Mouse (Mus musculus): ENCODE results near the gene Pusl1. TPM values are rescaled to one million over a fixed set of nuclear protein-coding genes. Genes with fewer than 3 reads are reported as not detected.

Gene Pusl1
- total RNA-seq (2021), result 10 to 100 TPM; 12.8 to 13.8 TPM

DNA sequence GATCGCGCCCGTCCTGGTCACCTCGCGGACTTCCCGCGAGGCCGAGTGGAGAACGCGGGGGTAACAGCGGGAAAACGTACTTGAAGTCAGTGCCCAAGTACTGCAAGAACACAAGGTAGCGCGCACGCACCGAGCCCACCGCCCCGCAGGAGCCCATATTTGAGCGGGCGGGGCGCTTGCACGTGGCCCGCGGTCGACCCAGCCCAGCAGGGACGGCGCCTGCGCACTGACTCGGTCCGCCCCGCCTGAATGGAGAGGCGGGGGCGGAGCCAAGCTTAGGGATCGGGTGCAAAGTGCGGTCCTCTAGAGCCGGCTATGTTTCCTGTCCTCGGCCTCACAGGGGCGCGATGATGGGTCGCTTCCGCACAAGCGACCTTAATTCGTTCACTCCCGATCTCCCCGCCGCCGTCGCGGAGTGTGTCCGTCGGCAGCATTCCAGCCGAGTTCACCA is at the start of gene Pusl1, which contains the start of gene Acap3:
Pusl1 (minus strand) TSS at position 231 of the 451 bp plus-strand sequence.
Acap3 (plus strand) TSS at position 272 of the 451 bp plus-strand sequence.
- DNase-seq (ENCODE audit: low spot score), result peak; percentile 90
- intact Hi-C loops (cut with DNase I), result loop anchor here (2.0 to 5.0 kb wide), 2 partner anchors 49 to 59 kb away; partner anchors contain the start of gene Aurkaip1

DNA sequence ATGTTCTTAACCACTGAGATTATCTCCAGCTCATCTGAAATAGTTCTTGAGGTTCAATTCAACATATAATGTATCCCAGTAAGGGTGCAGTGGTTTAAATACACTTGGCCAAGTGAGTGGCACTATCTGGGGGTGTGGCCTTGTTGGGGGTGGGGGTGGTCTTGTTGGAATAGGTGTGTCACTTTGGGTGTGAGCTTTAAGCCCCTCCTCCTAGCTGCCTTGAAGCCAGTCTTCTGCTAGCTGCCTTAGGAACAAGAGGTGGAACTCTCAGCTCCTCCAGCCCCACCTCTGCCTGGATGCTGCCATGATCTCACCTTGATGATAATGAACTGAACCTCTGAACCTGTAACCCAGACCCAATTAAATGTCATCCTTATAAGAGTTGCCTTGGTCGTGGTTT is 40.5 kb upstream of the Pusl1 start:
- no peak for DNase-seq (ENCODE audit: low spot score)
- intact Hi-C loops (cut with DNase I), result no loop called here

- DNase-seq (ENCODE audit: low spot score), result no peak
- intact Hi-C loops (cut with DNase I), result no loop called here
These were observed 17.2 kb upstream of the Pusl1 start for GRCm38 (mm10) chr4:155908751-155909150.

DNA sequence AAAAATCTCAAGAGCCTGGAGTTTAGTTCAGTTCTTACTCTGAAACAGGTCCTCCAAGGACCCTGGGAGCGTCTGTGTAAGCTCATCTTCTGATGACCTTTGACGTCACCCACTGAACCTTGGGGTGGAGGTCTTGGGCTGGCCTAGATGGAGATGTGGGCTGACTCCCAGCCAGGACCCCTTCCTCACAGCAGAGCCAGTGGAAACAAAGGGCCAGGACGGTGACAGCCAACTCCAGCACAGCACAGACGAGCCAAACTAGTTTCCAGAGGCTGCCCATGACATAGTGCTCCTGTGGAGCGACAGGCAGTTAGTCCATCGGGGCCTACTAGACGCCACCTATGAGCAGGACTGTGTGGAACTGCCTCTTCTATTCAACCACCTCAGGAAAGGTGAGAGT is 16.7 kb upstream of the Pusl1 start:
- intact Hi-C loops (cut with DNase I), result no loop called here
- no peak for DNase-seq (ENCODE audit: low spot score)

- intact Hi-C loops (cut with DNase I), result no loop called here
- DNase-seq (ENCODE audit: low spot score), result no peak
These were observed 15.4 kb upstream of the Pusl1 start for GRCm38 (mm10) chr4:155907003-155907402.

GRCm38 (mm10) chr4:155906125-155906524 is 14.5 kb upstream of the Pusl1 start:
- no peak for DNase-seq (ENCODE audit: low spot score)
- intact Hi-C loops (cut with DNase I), result no loop called here

DNA sequence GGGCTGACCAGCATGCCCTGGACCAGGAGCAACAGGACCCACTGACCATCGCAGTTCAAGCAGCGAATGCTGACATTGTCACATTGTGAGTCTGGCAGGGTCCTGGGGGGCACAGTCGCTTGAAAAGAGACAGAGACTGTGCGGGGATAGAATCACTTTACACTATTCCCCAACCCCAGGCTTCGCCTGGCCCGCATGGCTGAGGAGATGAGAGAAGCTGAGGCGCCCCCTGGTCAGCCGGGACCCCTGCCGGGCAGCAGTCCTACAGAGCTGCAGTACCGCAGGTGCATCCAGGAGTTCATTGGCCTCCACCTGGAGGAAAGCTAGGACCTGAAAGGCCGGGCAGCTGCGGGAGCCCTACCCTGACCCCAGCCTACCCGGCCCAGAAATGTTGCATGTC is 14.1 kb upstream of the Pusl1 start:
- intact Hi-C loops (cut with DNase I), result no loop called here
- no peak for DNase-seq (ENCODE audit: low spot score)

GRCm38 (mm10) chr4:155904318-155905102 is 12.9 kb upstream of the Pusl1 start:
- no peak for DNase-seq (ENCODE audit: low spot score)
- intact Hi-C loops (cut with DNase I), result no loop called here

DNA sequence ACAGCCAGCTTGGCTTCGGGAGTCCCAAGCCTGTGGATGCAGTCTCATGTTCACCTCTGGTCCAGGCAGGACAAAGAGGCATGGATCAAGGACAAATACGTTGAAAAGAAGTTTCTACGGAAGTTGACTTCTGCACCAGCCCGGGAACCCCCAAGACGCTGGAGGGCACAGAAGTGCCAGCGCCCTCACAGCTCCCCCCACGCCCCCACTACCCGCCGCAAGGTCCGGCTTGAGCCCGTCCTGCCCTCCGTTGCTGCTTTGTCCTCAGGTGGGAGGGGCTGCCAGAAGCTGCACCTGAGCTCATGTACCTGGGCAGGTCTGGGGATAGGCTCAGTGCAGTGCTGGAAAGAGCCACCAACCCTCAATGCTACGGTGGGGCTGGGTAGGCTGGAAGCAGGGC is 11.7 kb upstream of the Pusl1 start:
- no peak for DNase-seq (ENCODE audit: low spot score)
- intact Hi-C loops (cut with DNase I), result no loop called here

- intact Hi-C loops (cut with DNase I), result no loop called here
- DNase-seq (ENCODE audit: low spot score), result no peak
These were observed 9.6 kb upstream of the Pusl1 start for GRCm38 (mm10) chr4:155901205-155901604.

DNA sequence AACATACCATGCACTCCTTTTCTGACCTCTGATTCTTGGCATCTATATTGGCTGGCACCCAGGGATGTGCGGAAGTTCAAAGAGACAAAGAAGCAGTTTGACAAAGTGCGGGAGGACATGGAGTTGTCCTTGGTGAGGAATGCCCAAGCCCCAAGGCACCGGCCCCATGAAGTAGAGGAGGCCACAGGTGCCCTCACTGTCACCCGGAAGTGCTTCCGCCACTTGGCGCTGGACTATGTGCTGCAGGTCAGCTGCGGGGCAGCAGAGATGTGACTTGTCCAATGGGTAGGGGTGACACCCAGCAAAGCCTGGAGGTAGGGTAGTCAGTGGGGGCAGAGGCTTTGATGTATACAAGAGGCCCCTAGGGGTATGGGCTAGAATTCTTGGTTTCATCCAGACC is 7.8 kb upstream of the Pusl1 start:
- intact Hi-C loops (cut with DNase I), result no loop called here
- no peak for DNase-seq (ENCODE audit: low spot score)

DNA sequence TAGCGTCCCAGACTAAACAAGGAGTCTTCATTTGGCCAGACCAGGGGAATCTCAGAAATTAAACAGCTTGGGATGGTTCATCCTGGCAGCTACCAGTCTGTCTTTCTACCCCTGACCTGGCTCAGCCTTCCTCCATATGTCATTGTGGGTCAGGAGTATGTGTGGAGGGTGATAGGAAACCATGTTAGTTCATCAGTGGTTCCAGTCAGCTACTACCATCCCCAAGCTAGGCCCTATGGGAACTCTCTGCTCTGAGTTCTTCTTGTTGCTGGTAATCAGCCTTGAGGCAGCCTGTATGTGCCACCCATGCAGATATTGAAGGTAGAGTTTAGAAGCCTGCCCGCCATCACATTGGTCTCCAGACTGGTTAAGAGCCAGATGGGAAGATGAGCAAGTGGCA is 6.7 kb upstream of the Pusl1 start:
- intact Hi-C loops (cut with DNase I), result no loop called here
- no peak for DNase-seq (ENCODE audit: low spot score)

- intact Hi-C loops (cut with DNase I), result no loop called here
- DNase-seq (ENCODE audit: low spot score), result no peak
These were observed 4.9 kb upstream of the Pusl1 start for GRCm38 (mm10) chr4:155896461-155896860.

GRCm38 (mm10) chr4:155895826-155896225 is 4.2 kb upstream of the Pusl1 start:
- intact Hi-C loops (cut with DNase I), result no loop called here
- DNase-seq (ENCODE audit: low spot score), result no peak

- DNase-seq (ENCODE audit: low spot score), result peak; percentile 44
- intact Hi-C loops (cut with DNase I), result no loop called here
These were observed 3.6 kb upstream of the Pusl1 start for GRCm38 (mm10) chr4:155895216-155895615.

DNA sequence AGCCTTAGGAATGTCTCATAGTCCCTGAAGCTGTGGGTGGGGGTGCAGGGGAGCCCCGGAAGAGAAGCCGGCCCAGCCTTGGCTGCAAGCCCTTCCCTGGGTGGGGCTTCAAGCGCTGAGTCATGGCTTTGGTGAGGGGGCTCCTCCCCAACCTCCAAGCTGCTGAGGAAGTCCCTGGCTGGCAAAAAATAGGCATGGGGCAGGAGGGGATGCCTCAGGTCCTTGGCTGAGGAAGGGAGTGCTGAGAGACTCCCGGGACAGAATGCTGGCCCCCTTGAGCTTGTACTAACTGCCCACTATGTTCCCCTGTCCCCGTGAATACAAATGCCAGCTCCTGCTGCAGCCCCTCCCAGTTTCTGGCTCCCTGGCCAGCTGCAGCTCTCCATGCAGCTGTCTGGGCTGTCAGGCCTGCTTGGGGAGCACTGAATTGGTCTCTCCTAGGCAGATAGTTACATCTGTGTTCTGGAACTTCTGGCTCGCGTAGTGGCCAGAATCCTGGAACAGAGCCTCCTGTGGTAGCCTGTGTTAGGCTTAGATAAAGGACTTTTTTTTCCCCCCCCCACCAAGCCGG is 2.8 kb upstream of the Pusl1 start:
- DNase-seq (ENCODE audit: low spot score), result peak; percentile 82
- intact Hi-C loops (cut with DNase I), result loop anchor here (1.0 to 5.0 kb wide), 2 partner anchors 47 to 62 kb away; partner anchors contain the start of genes Aurkaip1 and Dvl1

- intact Hi-C loops (cut with DNase I), result loop anchor here (2.0 to 5.0 kb wide), 2 partner anchors 48 to 61 kb away; partner anchors contain the start of gene Aurkaip1
- DNase-seq (ENCODE audit: low spot score), result no peak
These were observed 1.7 kb upstream of the Pusl1 start for GRCm38 (mm10) chr4:155893212-155893690.

DNA sequence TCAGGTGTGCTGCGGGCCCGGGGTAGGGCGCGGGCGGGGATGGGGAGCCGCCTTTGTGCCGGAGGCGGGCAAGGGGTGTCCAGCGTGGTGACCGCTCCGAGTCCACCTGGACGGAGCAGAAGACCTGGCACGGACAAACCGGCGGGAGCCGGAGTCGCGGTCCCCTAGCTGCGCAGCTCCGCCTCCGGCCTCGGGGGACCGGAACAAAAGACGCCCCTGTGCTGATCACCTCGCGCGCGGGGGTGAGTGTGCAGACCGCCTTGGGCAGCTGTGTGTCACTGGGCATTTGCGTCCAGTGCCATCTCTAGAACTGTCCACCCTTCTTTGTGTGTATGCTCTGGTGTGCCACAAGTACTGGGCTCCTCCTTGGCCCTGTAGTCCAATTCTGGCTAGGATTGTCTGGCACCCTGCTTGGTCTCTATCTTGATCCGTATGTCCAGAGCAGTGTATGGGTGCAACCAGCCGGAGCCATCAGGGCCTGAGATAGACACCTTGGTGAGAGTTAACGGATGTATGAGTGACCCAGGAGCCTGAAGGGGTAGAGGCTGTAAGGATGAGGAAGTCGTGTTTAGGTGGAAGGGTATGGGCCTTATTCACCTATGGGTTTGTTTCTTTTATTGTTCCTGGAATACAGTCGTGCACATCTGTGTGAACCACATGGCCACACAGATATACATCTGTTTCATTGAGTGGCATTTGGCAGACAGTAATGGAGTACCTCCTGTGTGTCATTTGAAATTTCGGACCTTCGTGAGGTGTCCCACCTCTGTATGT is 1.0 kb upstream of the Pusl1 start:
- no peak for DNase-seq (ENCODE audit: low spot score)
- intact Hi-C loops (cut with DNase I), result loop anchor here (2.0 to 5.0 kb wide), 2 partner anchors 48 to 60 kb away; partner anchors contain the start of gene Aurkaip1

DNA sequence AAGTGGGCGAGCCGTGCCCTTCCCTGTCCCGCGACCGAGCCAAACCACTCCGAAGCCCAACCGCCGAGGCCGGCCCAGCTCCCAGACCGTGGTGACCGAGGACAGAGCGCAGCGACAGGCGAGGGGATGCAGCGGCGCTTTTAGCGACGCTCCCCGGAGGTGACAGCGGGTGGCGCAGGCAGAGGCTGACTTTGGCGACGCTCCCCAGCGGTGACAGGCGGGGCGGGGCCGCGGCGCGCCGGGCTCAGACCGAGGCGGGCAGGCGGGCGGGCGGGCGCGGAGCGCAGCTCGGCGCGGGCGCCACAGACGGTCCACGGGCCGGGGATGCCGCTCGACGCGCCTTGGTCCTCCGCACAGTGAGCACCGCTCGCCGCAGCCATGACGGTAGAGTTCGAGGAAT is 436 bp upstream of the Pusl1 start:
- peak; percentile 70 for DNase-seq (ENCODE audit: low spot score)
- intact Hi-C loops (cut with DNase I), result loop anchor here (2.0 to 5.0 kb wide), 2 partner anchors 49 to 60 kb away; partner anchors contain the start of gene Aurkaip1

DNA sequence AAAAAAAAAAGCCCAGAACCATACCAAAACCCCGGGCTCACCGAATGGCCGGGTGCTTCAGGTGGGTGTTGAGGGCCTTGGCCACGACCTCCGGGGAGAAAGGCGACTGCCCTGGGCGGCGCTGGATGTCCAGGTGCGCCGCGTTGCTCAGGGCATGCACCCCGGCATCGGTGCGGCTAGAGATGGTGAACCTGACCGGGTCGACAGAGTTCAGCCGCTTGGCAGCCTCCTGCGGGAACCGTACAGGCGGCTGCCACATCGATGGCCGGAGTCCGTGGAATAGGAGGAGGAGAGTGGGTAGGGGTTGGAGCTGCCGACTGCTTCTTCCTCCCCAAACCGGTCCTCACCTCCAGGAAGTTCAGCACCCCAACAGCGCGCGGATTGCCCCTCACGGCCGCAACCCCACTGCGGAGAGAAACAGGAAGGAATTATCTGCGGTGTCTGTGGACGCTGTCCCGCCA is 540 bp downstream of the Pusl1 start:
- intact Hi-C loops (cut with DNase I), result loop anchor here (5.0 kb wide), 1 partner anchor 59 kb away; the partner anchor contains the start of gene Aurkaip1
- no peak for DNase-seq (ENCODE audit: low spot score)
